Mouse (Mus musculus) kidney, adult 2 months (tissue): ENCODE data around the gene Hoxa6. TPM values are rescaled to one million over a fixed set of nuclear protein-coding genes. Genes with fewer than 3 reads are reported as not detected.
A peak's percentile ranks its signal among the peaks of the same experiment; 100 is the strongest.

ENCODE experiments used
- DNase-seq: peaks from one replicate; pipeline ENCODE4 v3.0.0; 2021
- H3K27ac ChIP-seq: fragments of 200-500 bp; 2 replicates; pipeline ENCODE4 v1.5.1; 2012; ENCODE audit warnings: low read depth, low read length, control low read depth, inconsistent platforms; ENCODE audit not compliant: insufficient read depth
- H3K27me3 ChIP-seq: fragments of 200-500 bp; replicated peaks from 2 replicates; pipeline ENCODE4 v1.6.1; 2012; ENCODE audit warnings: mild to moderate bottlenecking, moderate library complexity, low read length, inconsistent platforms; ENCODE audit not compliant: control insufficient read depth, insufficient read depth
- H3K36me3 ChIP-seq: fragments of 200-500 bp; 2 replicates; pipeline ENCODE4 v1.6.1; 2012; ENCODE audit warnings: mild to moderate bottlenecking, moderate library complexity, low read length, inconsistent platforms; ENCODE audit not compliant: control insufficient read depth, insufficient read depth
- H3K4me1 ChIP-seq: fragments of 200-500 bp; 2 replicates; pipeline ENCODE4 v1.6.1; 2011; ENCODE audit warnings: low read length; ENCODE audit not compliant: control insufficient read depth, insufficient read depth
- H3K4me3 ChIP-seq: fragments of 200-500 bp; 2 replicates; pipeline ENCODE4 v1.5.1; 2011; ENCODE audit warnings: mild to moderate bottlenecking, low read depth, low read length, control low read depth; ENCODE audit not compliant: insufficient read depth
- CTCF ChIP-seq: fragments of 200-500 bp; conservative IDR thresholded peaks from 2 replicates; pipeline ENCODE4 v1.5.1; 2011; ENCODE audit warnings: low read depth, mild to moderate bottlenecking, control low read depth, low read length, moderate library complexity, mixed read lengths; ENCODE audit not compliant: insufficient read depth, insufficient read length
- POLR2A ChIP-seq: fragments of 200-500 bp; IDR thresholded peaks from one replicate; pipeline ENCODE4 v1.6.1; 2011; ENCODE audit warnings: low read depth, low read length, control low read depth
- WGBS: fragments of 180-500 bp; shearing (Covaris S2); methylation state at CpG from one replicate; pipeline ENCODE4 v1.1.7; 2018; 5-methylcytosine and 5-hydroxymethylcytosine counted together
- polyA plus RNA-seq: library from polyadenylated mRNA; depleted of rRNA; stranded (reverse); fragments of >200 nt; gene quantifications from 2 replicates; pipeline ENCODE4 v1.2.3, GENCODE M21; 2012

The Hoxa6 gene
- polyA plus RNA-seq, 1 experiment, result 2.4 TPM

- H3K36me3 ChIP-seq, result no peaks in the 10 kb centered on the region
- no peak for TF ChIP-seq CTCF
- TF ChIP-seq POLR2A, result no peak
- 2% methylated on average over 71 of the region's 71 CpGs for WGBS
- peaks cover 6% of the 10 kb centered on the region; the same call in 1 of the 2 replicates for H3K4me1 ChIP-seq
- peak overlapping the region; percentile 62 for H3K4me3 ChIP-seq
- no peak for DNase-seq
- H3K27me3 ChIP-seq, result peaks cover 3% of the 10 kb centered on the region; the same call in 1 of the 2 replicates
- H3K27ac ChIP-seq, result peak overlapping the region; percentile 73
Observed at GRCm38 (mm10) chr6:52245040-52245756, 36.7 kb upstream of the Hoxa6 start.

GRCm38 (mm10) chr6:52244471-52245039, 36.0 kb upstream of the Hoxa6 start:
- WGBS, result 24% methylated on average over 23 of the region's 23 CpGs
- no peak for DNase-seq
- Histone ChIP-seq H3K36me3 (no peaks in the 10 kb centered on the region), H3K27ac (0 out of 2 replicates have a peak overlapping the region, but pooled peaks have one; percentile 73), H3K4me3 (peak overlapping the region; percentile 62), H3K27me3 (peaks cover 3% of the 10 kb centered on the region; the same call in 1 of the 2 replicates), H3K4me1 (peaks cover 6% of the 10 kb centered on the region; the same call in 1 of the 2 replicates)
- no peak for TF ChIP-seq POLR2A
- no peak for TF ChIP-seq CTCF

GRCm38 (mm10) chr6:52243681-52244121, 35.2 kb upstream of the Hoxa6 start:
- DNase-seq, result no peak
- Histone ChIP-seq H3K36me3 (no peaks in the 10 kb centered on the region), H3K27me3 (peaks cover 3% of the 10 kb centered on the region; the same call in 1 of the 2 replicates), H3K4me3 (peak overlapping the region; percentile 40), H3K4me1 (peaks cover 6% of the 10 kb centered on the region; the same call in 1 of the 2 replicates), H3K27ac (peak overlapping the region; percentile 39; the same call in 1 of the 2 replicates)
- TF ChIP-seq POLR2A (no peak), CTCF (no peak)
- WGBS, result 58% methylated on average over 12 of the region's 12 CpGs

DNA sequence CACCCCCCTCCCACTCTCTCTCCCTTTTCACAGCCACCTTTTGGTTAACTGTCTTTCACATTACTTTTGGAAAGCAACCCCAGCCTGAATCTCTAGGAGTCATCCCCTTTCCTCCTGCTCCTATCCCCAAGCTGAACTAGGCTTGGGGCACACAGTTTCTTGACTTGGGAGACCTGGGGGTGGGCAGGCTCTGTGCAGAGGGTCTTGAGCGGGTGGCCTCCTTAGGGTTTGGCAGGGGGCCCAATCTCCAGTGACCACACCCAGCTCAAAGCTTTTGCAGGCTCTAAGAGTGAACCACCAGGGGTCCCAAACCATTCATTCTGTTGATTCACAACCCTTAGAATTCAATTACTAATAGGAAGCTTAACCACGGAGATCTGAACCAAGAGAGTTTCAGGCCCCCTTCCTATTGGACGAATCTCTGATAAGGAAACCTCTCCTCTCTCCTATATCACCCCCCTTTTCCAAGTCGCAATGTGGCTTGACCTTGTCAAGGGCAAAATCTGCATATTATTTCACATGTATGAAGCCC, 34.3 kb upstream of the Hoxa6 start:
- no peak overlapping the region for H3K27ac ChIP-seq
- TF ChIP-seq POLR2A (no peak), CTCF (no peak)
- H3K4me1 ChIP-seq, result peaks cover 7% of the 10 kb centered on the region; the same call in 1 of the 2 replicates
- H3K36me3 ChIP-seq, result no peaks in the 10 kb centered on the region
- no peak for DNase-seq
- H3K27me3 ChIP-seq, result peaks cover 3% of the 10 kb centered on the region; the same call in 1 of the 2 replicates
- H3K4me3 ChIP-seq, result no peak overlapping the region
- WGBS, result 73% methylated on average over 4 of the region's 4 CpGs

DNA sequence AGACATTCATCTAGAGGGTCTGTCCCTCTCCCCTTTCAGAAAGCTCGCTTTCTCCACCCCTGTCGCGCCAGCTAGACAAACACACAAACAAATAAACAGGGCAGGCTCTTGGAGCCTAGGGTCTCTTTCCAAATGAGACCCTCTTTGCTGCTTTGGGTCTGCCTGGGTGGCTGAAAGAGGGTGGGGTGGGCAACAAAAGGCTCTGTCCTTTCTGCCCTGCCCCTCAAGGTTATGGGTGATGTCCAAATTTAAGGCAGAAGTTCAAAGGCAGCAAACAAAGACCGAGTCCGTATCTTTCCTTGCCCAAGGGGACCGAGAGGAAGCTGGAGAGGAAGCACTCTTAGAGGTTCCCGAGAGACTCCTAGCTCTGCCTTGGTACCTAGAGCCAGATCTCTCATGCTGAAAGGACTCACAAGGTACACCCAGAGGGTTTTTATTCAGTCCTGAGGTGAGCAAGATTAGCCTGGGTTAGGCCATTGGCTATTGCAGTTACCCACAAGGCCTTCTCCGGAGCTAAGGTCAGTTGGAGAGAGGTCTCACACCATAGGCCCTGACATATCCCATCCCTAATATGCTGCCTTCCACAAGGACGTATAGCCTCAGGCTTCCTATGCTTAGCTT, 32.6 kb upstream of the Hoxa6 start:
- no peak for DNase-seq

GRCm38 (mm10) chr6:52240389-52241000, 32.0 kb upstream of the Hoxa6 start, which contains the start of gene Hoxa10:
TSS of gene Hoxa10 (minus strand) at chr6:52240854.
- DNase-seq, result peak; percentile 97
- H3K4me1 ChIP-seq, result peaks cover 25% of the 10 kb centered on the region
- H3K4me3 ChIP-seq, result peak within 1 kb of the TSS; percentile 63
- H3K27me3 ChIP-seq, result peaks cover 3% of the 10 kb centered on the region; the same call in 1 of the 2 replicates
- 9% methylated on average over 35 of the region's 35 CpGs for WGBS
- no peaks in the 10 kb centered on the region for H3K36me3 ChIP-seq
- H3K27ac ChIP-seq, result peak within 1 kb of the TSS; percentile 82
- peak; percentile 73 for TF ChIP-seq CTCF
- no peak for TF ChIP-seq POLR2A

More for the DNA sequence above, 32.6 kb upstream of the Hoxa6 start:
- H3K36me3 ChIP-seq, result no peaks in the 10 kb centered on the region
- H3K27ac ChIP-seq, result no peak overlapping the region; the same call in 1 of the 2 replicates
- H3K27me3 ChIP-seq, result peaks cover 3% of the 10 kb centered on the region; the same call in 1 of the 2 replicates
- peaks cover 19% of the 10 kb centered on the region; the same call in 1 of the 2 replicates for H3K4me1 ChIP-seq
- WGBS, result 39% methylated on average over 9 of the region's 9 CpGs
- no peak for TF ChIP-seq CTCF
- H3K4me3 ChIP-seq, result no peak overlapping the region
